Mouse (Mus musculus): ENCODE results near the gene Zdhhc12.
"Not testable (repeated sequence)": the region's sequence is repeated elsewhere in the genome, so short reads cannot be mapped to it uniquely, and the experiment has no call there.

The Zdhhc12 gene

DNA sequence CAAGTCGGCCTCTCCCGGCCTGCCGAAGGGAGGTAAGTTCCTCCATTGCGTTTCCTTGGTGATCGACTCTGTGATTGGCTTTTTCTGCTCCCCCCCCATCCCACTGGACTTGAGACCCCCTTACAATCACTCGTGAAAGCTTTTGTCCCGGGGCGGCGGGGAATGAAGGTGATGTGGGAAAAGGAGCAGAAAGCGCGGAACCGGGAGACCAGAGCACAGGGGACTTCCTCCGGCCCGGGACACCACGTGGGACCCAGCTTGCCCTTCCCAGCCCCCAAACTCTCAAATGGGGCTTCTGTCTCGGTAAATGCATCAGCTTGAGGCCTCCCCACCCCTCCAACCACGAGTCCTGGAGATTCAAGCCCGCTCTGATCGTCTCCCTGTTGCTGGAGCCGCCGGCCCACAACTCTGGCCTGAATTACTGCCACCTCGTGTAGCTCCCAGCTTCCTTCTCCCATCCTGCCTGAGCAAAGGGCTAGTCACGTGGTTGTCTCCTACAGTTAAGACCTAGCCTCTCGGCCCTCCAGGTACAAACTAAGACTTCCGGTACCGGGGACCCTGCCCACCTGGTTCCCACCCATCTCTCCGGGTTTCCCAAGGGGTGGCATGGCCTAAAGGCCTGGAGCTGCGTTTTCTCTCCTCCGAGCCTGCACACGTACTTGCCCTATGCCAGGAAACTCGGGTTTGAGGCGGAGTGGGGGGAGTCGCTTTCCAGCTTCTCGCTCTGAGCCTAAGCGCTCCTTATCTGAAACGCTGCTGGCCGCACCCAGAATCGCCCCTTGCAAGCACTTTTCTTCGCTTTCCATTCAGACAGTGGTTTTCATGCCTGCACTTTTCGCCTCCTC is 31.0 kb downstream of the Zdhhc12 start:
- DNase-seq, result peak; percentile 65 to 69

DNA sequence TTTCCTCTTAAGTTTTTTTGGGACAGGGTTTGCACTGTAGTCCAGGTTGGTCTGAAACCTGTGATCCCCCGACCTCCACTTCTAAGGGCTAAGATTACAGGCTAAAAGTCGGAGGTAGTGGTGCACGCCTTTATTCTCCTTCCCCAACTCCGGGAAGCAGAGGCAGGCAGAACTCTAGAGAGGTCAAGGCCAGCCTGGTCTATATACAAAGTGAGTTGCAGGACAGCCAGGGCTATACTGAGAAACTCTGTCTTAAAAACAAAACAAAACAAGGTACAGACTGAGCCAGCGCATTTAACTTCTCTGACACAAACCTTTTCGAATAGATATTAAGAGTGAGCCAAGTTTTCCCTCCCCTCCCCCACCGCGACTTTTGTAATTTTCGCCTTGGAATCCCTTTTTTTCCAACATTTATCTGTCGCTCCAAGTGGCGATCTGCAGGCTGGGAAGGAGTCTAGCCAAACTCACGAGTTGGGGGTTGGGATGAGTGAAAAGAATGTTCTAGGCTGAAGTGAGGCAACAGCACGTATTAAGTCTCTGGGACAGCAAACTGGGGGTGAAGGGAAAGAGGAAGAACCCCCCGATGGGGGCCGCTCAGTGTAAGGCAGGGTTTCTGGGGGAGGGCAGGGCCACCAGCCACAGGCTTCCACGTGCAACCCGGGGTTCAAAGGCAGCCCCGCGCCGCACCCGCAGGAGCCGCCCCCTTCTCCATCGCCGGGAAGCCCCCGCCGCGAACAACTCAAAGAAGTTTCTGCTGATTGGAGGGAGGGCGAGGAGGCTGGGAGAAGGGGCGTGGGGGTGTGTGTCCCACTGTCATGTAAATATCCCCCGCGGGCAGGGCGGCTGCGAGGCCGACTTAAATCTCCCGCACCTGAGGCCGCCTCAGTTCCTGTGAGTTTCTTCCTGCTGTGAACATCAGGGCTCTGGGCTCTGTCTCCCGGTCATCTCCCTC is 32.0 kb downstream of the Zdhhc12 start:
- DNase-seq, result peak in 1 of 2 experiments; percentile 37

DNA sequence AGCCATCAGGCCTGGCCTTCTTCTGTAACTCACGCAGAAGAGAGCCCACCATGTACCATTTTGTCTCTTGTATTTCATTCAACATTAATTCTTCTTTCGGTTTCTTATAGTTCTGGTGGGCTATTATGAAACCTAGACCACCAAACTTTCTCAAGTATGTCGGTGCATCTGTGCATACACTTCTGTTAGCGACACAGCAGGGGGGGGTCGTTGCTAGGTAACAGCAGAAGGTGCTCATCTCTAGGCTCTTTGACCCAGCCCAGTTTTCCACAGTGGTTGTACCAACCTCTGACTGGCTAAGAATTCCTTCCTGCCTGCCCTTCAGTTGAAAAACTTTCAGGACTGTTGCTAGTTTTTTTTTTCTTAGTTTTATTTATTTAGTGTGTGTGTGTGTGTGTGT is 35.0 kb downstream of the Zdhhc12 start:
- no peak for DNase-seq

DNA sequence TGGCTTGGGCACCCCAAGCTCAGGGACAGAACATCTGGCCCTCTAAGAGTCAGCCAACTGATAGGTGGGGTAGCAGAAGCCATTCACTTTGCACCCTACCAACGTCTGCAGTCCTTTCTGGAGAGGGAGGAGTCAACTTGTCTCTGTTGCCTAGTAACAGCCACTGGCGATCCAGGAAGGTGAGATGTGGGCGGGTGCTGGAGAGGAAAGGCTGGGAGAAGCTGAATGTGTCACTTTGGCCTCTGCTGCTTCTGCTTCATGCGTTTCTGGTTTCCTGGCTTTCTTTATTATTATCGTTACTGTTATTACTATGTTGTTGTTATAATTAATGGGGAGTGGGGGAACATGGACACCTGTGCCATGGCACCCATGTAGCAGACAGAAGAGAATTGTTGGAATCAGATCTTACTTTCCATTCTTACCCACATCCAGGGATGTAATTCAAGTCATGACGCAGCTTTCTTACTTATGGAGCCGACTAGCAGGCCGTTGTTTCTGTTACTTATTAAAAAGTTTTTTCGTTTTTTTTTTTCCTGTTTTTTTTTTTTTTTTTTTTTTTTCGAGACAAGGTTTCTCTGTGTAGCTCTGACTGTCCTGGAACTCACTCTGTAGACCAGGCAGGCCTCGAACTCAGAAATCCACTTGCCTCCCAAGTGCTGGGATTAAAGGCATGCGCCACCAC is 36.1 kb downstream of the Zdhhc12 start, which contains the start of gene Set:
Gene Set (plus strand): TSS at position 156 of the 682 bp plus-strand sequence.
- no peak for DNase-seq

DNA sequence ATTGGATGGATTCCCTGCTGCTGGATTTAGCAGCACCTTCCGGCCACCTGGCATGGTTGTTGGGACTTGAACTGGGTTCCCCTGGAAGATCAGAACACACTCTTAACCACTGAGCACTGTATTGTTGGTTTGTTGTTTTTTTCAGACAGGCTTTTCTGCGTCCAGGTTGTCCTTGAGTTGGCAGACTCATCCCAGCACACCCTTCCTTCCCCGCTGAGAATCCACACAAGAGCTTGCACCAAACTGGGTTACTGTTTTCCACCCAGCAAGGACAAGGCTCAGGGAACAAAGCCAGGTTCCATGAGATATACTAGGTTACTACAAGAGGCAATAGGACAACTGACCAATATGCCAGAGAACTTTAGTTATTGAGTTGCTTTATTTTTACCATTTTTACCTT is 36.7 kb downstream of the Zdhhc12 start:
- DNase-seq, result no peak

DNA sequence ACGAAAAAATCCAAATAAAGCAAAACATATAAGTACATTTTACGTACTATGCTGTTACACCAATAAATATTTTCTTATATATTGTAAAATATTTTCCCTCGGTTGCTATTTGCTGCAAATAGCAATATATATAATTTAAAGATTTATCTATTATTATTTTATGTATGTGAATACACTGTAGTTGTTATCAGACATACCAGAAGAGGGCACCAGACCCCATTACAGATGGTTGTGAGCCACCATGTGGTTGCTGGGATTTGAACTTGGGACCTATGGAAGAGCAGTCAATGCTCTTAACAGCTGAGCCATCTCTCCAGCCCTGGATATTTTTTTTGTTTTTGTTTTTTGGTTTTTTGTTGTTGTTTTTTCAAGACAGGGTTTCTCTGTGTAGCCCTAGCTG is 38.1 kb downstream of the Zdhhc12 start:
- not testable (repeated sequence) for DNase-seq

DNA sequence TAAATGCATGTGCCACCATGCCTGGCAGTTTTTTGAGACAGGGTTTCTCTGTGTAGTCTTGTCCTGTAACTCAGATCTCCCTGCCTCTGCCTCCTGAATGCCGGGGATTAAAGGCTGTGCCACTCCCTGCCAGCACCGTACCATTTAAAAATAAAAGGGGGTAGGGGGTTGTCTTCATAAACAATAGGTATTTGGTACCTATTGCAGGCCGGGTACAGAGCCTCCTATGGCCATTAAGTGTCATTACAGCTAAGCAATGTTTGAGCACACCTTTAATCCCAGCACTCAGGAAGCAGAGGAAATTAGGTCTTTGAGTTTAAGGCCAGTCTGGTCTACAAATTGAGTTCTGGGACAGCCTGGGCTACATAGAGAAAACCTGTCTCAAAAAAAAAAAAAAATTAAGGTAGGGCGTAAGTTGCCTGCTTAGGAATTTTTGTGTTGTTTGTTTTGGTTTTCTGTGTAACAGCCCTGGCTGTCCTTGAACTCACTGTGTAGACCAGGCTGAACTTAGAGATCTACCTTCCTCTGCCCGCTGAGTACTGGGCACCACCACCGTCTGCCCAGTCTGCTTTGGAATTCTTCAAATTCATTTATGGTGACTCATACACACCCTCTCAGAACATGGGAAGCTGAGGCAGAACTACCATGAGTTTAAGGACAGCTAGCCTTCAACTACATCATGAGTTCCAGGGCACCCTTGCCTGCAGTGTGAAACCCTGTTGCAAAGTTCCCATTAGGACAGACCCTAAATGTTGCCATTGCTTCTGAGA is 41.3 kb downstream of the Zdhhc12 start:
- DNase-seq, result no peak

DNA sequence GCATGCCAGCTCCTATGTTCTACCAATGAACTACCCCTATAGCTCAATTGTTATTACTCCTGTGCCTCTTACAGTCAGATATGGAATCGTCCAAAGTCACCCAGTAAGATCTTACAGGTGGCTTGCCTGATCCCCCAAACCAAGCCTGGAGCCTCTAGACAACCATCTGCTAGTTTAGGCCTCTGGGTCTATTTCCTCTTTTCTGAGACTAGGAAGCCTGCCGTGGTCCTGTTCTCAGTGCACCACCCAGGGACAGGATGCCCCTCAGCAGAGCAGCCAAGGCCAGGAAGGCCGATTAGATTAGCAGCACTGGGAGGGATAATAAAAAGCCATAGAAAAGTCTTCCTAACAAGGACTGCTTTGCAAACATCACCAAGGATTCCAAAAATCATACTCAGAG is 43.6 kb downstream of the Zdhhc12 start:
- DNase-seq, result no peak

DNA sequence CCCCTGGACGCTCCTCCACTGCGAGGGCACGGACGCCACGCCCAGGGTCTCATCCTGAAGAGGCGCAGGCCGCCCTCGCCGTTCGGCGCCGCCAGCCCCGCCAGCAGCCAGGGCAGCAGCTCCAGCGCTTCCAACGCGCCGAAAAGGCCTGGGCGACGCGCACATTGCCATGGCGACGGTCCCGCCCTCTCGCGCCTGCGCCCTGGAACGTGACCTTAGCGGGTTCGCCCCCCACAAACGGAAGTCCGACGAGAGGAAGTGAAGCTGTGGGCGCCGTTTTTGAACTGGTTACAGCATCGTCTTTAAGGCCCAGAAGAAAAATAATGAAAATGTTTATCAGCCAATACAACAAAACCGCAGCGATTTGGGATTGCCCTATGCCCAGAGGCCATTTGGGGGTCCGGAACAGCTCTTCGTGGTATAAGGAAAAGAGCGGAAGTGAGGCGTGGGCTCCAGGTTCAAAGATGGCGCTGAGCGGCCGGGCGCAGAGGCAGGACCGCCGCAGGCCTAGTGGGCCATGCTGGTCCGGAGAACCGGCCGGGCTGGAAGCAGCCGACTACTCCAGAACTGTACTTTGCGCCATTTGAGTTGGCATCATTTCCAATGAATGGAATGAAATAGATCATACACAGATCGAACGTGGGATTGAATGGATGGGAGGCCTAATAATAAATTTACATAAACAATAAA is 44.6 kb downstream of the Zdhhc12 start, which contains the start of gene Wdr34:
Gene Wdr34 (minus strand): TSS at position 183 of the 690 bp plus-strand sequence.
- DNase-seq, result peak; percentile 98 to 99

DNA sequence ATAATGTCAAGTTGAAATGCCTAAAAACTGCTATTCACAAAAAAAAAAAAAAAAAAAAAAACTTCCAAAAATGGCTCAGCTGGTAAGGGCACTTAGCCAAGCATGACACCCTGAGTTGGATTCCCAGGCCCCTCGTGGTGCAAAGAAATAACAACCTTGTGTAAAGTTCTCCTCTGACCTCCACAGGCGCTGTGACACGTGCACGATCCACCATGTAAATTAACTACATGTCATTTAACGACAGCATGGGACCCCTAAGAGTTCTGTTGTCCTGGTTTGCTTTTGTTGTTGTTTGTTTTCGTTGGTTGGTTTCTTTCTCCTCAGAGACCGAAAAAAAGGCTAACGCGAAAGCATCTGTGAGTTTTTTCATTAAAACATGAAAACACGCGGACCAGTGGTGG is 45.3 kb downstream of the Zdhhc12 start:
- no peak for DNase-seq

DNA sequence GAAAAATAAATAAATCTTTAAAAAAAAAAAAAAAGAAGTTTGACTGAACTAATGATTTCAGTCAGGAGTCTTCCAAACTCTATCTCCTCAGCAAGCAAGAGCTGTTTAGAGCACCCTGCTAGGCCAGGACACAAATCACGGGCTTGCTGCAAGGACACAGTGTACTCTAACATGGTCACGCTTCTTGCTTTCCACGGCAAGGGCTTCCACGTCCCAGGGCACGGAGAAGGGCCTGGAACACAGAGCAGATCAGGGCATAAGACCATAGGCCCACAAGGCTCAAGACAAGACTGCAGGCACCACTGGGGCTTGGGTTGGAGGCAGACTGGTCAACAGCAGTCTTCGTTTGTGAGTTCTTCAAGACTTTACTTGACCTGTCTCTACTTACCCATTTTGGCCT is 46.3 kb downstream of the Zdhhc12 start:
- no peak for DNase-seq

DNA sequence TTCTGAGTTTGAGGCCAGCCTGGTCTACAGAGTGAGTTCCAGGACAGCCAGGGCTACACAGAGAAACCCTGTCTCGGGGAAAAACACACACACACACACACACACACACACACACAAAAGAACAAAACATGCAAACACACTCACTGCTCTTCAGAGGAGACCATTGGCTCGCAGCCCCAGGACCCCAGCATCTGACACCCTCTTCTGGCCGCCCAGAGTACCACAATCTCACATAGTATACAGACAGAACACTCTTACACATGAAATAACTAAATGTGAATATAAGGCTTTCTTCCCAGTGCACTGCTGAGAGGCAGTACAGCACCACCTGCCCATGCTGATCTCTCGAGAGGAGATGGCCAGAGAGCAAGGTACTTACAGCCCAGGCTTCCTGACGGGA is 48.9 kb downstream of the Zdhhc12 start:
- DNase-seq, result no peak

DNA sequence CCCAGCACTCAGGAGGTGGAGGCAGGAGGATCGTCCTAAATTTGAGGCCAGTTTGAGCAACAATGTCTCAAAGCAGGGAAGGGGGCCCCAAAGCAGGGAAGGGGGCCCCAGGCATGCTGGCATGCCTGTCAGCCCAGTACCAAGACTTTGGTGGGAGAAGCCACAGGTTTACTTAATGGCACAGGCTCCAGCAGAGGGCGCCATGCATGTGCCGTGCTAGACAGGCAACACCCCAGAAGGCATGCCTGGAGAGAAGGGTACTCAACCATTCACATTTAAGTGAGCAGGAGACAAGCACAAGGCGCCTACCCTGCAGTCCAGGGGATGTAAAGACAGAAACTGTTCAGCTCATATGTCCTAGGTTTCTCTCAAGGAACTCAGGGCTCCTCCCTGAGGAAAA is 51.0 kb downstream of the Zdhhc12 start:
- DNase-seq, result peak; percentile 76 to 91
